Mouse (Mus musculus) c-Kit-positive CD71-negative TER-119-negative erythroid progenitor cells, embryonic 14.5 days (primary cell): Measurements from ENCODE around the gene Efcab1.
"Not testable (repeated sequence)": the region's sequence is repeated elsewhere in the genome, so short reads cannot be mapped to it uniquely, and the experiment has no call there.

Source experiments
- DNase-seq: peaks from one replicate; pipeline ENCODE4 v3.0.0-alpha.2; 2013; ENCODE audit warnings: low read depth

The Efcab1 gene

DNA sequence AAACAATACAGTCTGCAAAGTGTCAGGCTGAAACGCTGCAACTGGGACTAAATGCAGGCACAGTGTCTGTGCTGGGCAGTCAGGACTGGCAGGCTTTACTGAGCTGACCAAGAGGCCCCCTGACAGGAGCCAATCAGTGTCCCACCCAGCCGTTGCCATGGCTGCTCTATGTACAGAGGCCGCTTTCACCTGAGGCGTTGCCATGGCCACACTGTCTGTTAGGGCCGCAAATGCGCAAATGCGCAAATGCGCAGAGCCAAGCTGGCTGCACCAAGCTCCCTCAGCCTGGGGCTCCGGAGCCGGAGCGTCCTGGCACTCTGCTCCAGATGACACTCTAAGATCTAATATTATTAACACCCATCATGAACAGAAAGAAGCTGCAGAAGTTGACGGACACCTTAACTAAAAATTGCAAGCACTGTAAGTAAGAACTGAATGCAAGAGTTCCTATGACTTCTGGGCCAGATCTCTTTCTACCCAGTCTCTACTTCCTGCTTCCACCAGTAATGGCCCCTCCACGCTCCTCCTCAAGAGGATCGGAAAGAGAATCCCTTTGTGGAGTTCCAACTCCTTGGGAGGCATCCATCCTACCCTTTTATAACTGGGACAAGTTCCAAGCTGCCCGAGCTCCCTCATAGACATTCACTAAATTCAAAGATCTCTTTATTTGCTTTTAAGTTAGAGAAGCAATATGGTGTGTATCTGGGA, at the start of gene Efcab1:
Efcab1 (plus strand) TSS at position 214 of the 708 bp plus-strand sequence.
- no peak for DNase-seq

- DNase-seq: no peak
These were observed 47.0 kb upstream of the Efcab1 start for GRCm38 (mm10) chr16:14859443-14859842.

GRCm38 (mm10) chr16:14884916-14885315, 21.5 kb upstream of the Efcab1 start:
- DNase-seq: no peak

GRCm38 (mm10) chr16:14885372-14885771, 21.0 kb upstream of the Efcab1 start:
- no peak for DNase-seq

DNA sequence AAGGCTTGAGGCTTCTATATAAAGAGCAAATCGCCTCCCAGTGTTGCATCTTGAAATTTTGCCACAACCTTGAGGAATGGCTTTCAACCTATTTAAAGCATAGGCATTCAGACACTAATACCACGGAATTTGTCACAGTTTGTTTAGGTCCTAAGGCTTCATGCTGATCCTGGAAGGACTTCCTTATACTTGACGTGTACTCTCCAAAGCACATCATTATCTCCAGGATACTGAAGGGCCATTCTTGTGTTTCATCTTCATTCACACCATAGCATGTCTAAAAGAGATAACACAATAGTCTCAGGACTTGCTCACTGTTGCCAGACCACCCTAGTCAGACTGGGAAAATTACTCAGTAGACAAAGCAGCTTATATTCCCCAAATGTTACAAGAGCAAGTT, 13.9 kb upstream of the Efcab1 start:
- DNase-seq: no peak

- no peak for DNase-seq
These were observed 12.5 kb upstream of the Efcab1 start for GRCm38 (mm10) chr16:14893864-14894263.

GRCm38 (mm10) chr16:14894713-14895112, 11.7 kb upstream of the Efcab1 start:
- DNase-seq: no peak

GRCm38 (mm10) chr16:14895543-14895942, 10.9 kb upstream of the Efcab1 start:
- no peak for DNase-seq

DNA sequence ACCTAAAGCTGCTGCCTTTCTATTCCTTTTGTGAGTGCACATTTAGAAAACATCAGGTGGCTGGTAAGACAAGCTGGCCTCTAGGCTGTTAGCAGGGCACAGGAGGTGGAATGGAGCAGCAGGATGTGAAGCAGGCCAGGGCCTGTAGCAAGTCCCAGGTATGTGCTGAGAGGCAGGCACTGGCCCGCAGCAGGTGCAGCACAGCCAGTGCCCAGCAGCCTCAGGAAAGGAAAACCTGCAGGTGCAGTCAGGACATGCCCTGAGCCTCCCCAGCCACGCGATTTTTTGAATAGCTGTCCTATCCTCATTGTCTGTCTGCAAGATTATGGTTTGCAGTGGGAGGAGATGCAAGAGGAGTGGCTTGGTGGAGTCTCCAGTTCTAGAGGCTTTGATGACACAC, 24.3 kb downstream of the Efcab1 start:
- DNase-seq: not testable (repeated sequence)

DNA sequence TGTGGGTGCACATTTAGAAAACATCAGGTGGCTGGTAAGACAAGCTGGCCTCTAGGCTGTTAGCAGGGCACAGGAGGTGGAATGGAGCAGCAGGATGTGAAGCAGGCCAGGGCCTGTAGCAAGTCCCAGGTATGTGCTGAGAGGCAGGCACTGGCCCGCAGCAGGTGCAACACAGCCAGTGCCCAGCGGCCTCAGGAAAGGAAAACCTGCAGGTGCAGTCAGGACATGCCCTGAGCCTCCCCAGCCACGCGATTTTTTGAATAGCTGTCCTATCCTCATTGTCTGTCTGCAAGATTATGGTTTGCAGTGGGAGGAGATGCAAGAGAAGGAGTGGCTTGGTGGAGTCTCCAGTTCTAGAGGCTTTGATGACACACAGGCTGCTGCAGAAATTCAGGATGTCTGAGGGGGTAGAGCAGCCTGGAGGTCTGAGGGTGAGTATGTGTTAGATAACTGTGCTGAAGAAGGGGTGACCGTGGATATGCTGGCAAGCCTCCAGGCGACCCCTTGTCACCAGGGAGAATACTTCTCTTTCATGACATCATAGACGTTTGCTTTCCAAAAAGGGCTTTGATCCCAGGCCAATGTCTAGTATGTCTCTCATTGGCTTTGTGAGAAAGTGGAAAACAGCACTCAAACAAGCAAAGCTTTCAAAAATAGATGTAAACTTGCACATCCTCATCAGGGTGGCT, 30.2 kb downstream of the Efcab1 start:
- DNase-seq: not testable (repeated sequence)

GRCm38 (mm10) chr16:14939552-14939951, 33.1 kb downstream of the Efcab1 start:
- no peak for DNase-seq

- DNase-seq: no peak
These were observed 33.7 kb downstream of the Efcab1 start for GRCm38 (mm10) chr16:14939994-14940715.

DNA sequence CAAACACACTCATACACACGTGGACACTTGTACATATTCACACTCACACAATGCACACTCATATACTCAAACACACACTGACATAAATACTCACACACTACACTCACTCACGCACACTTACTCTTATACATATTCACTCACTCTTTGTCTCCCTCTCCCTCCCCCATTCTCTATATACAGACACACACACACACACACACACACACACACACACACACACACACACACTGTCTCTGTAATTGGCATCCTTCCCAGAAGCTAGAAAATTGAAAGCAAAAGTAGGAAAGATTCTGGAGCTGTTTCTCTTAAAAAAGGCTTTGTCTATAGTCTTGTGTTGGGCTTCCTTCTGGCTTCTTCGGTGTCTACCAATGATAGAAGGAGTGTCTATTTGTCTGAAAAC, 34.5 kb downstream of the Efcab1 start:
- no peak for DNase-seq

DNA sequence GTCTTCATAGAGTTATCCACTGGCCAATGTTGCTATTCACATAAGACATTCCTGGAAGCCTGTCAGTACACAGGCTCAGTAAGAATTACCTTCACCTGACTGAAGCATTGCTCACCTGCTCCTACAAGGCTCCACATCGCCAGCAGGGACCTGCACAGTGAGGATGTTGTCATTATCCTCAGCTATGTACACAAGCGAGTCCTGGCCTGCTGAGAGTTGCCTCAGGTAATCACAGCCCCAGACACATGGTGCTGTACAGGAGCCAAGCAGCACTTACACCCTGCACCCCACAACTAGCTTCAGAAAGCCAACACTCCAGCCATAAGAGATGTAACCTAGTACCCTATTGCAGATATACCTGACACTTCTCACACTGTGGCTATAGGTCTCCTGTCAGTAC, 37.1 kb downstream of the Efcab1 start:
- DNase-seq: no peak

GRCm38 (mm10) chr16:14947561-14947960, 41.2 kb downstream of the Efcab1 start:
- not testable (repeated sequence) for DNase-seq

DNA sequence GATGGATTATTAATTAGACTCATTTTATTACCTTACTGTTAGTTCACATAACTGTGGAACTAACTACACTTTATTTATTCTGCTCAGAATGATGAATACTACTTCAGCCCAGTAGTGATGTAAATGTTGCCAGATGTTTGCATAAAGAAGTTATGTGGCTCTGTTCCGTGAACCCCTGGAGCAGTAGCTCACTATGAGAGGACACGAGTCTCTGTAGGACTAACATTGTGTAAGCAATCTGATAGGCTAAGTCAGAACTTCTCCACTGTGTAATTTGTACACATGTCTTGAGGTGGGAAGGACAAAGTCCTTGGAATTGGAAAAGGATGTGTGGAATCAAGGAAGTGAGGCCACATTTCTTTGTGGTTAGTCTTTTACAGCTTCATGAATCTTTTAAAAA, 45.5 kb downstream of the Efcab1 start:
- no peak for DNase-seq

- DNase-seq: no peak
These were observed 53.3 kb downstream of the Efcab1 start for GRCm38 (mm10) chr16:14959743-14960142.

GRCm38 (mm10) chr16:14973696-14974095, 67.3 kb downstream of the Efcab1 start:
- no peak for DNase-seq

GRCm38 (mm10) chr16:14979228-14979627, 72.8 kb downstream of the Efcab1 start:
- DNase-seq: no peak

- DNase-seq: no peak
These were observed 83.3 kb downstream of the Efcab1 start for GRCm38 (mm10) chr16:14989614-14990268.

DNA sequence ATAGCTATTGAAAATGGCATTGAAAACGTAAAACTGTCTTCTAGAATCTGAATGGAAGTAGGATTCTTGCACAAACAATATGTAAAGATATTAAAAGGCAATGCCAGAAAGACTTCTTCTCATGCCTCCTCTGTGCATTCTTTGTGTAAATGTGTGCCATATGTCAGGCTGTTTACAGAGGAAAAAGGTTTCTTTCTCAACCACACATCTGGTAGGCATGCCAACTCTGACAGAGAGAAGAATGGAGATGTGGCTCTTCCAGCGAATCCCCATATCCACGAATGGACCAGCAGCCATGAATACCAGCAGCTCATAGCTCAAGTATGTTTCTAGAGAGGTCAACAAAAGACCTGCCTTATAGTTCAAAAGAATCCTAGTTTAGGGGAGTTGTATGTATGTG, 84.6 kb downstream of the Efcab1 start:
- no peak for DNase-seq

DNA sequence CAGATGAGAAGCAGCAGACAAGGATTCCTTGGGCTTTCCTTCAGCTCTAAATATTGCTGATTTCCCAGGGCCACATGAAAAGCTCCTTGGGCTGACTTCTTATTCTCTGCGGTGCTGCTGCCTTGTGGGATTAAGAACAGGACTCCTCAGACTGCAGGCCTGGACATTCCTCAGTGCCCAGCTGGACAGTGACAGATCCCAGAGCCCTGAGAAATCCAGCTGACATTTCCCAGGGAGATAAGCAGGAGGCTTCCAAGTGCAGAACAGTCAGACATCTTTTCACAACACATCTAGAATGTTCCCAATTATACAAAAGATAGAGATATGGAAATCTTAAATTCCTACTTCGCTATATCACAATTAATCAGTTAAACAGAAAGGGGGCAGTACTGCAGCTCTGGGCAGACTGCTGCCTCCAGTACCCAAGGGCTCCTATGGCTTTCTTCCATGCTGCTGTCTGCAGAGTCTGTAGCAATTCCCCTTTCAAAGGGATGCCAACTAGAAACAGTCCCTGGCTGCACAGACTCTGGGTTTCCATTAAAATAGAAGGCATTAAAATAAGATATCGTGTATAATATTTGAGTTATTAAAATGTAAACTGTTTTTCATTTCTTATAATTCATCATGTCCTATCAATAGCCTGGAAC, 86.2 kb downstream of the Efcab1 start:
- DNase-seq: no peak
